Mouse (Mus musculus) c-Kit-positive CD71-negative TER-119-negative erythroid progenitor cells, embryonic 14.5 days (primary cell): ENCODE measurements around the gene Ell3.

Source experiments
- DNase-seq: peaks from one replicate; pipeline ENCODE4 v3.0.0-alpha.2; 2013; ENCODE audit warnings: low read depth

Ell3 gene

GRCm38 (mm10) chr2:121447006-121447405 lies 2.9 kb upstream of the Ell3 start:
- no peak for DNase-seq

- DNase-seq = no peak
Measured at GRCm38 (mm10) chr2:121446506-121446905, 2.4 kb upstream of the Ell3 start.

- no peak for DNase-seq
Measured at GRCm38 (mm10) chr2:121445117-121445516, 1.0 kb upstream of the Ell3 start.

- DNase-seq = no peak
Measured at GRCm38 (mm10) chr2:121443068-121443349, 1.1 kb downstream of the Ell3 start.

- no peak for DNase-seq
Measured at GRCm38 (mm10) chr2:121442259-121443067, 1.6 kb downstream of the Ell3 start.

GRCm38 (mm10) chr2:121441800-121442199 lies 2.3 kb downstream of the Ell3 start:
- DNase-seq = no peak

GRCm38 (mm10) chr2:121440834-121441605 lies 3.1 kb downstream of the Ell3 start:
- DNase-seq = no peak

- DNase-seq = no peak
Measured at GRCm38 (mm10) chr2:121439746-121440145, 4.3 kb downstream of the Ell3 start.

GRCm38 (mm10) chr2:121434854-121435253 lies 9.2 kb downstream of the Ell3 start:
- DNase-seq = no peak

- no peak for DNase-seq
Measured at GRCm38 (mm10) chr2:121425890-121426289, 18.2 kb downstream of the Ell3 start.

GRCm38 (mm10) chr2:121423166-121423565 lies 20.9 kb downstream of the Ell3 start:
- no peak for DNase-seq

GRCm38 (mm10) chr2:121418476-121418875 lies 25.6 kb downstream of the Ell3 start:
- DNase-seq = no peak

GRCm38 (mm10) chr2:121416356-121416755 lies 27.7 kb downstream of the Ell3 start:
- DNase-seq = no peak

GRCm38 (mm10) chr2:121415591-121415990 lies 28.5 kb downstream of the Ell3 start:
- DNase-seq = no peak

- DNase-seq = no peak
Measured at GRCm38 (mm10) chr2:121415103-121415502, 29.0 kb downstream of the Ell3 start.

- DNase-seq = peak; percentile 52
Measured at GRCm38 (mm10) chr2:121414139-121414685, 29.9 kb downstream of the Ell3 start.

GRCm38 (mm10) chr2:121413387-121414042 lies 30.6 kb downstream of the Ell3 start, which contains the start of the genes Pdia3 and Catsper2:
Gene Pdia3 (plus strand): TSS chr2:121413775.
Gene Catsper2 (minus strand): TSS chr2:121413792.
- DNase-seq = peak; percentile 83

- peak; percentile 22 for DNase-seq
Measured at GRCm38 (mm10) chr2:121412843-121413386, 31.2 kb downstream of the Ell3 start.

GRCm38 (mm10) chr2:121408160-121408559 lies 35.9 kb downstream of the Ell3 start:
- peak; percentile 56 for DNase-seq

- no peak for DNase-seq
Measured at GRCm38 (mm10) chr2:121403296-121403695, 40.8 kb downstream of the Ell3 start.

GRCm38 (mm10) chr2:121396624-121397023 lies 47.5 kb downstream of the Ell3 start:
- DNase-seq = peak; percentile 74
